Mouse (Mus musculus): ENCODE measurements around the gene Ascl2.

The Ascl2 gene

DNA sequence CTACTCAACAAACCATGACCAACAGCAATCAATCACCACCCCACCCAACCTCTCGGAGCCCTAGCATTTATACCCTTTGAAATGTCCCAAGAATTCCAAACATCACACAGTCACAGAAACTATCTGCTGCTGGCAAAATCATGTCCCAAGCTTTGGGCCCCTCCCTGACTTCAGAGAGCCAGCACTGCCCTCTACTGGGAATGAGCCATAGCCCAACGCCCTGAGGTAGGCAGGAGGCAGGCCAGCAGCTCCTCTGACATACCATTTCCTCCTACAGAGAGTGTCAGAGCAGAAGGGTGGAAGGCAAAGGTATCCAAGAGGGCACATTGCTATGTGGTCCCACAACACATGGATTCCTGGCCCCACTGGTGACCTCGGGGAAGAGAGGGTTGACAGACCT, 33.6 kb upstream of the Ascl2 start:
- no peak for DNase-seq (ENCODE audit: low read depth, low spot score)

DNA sequence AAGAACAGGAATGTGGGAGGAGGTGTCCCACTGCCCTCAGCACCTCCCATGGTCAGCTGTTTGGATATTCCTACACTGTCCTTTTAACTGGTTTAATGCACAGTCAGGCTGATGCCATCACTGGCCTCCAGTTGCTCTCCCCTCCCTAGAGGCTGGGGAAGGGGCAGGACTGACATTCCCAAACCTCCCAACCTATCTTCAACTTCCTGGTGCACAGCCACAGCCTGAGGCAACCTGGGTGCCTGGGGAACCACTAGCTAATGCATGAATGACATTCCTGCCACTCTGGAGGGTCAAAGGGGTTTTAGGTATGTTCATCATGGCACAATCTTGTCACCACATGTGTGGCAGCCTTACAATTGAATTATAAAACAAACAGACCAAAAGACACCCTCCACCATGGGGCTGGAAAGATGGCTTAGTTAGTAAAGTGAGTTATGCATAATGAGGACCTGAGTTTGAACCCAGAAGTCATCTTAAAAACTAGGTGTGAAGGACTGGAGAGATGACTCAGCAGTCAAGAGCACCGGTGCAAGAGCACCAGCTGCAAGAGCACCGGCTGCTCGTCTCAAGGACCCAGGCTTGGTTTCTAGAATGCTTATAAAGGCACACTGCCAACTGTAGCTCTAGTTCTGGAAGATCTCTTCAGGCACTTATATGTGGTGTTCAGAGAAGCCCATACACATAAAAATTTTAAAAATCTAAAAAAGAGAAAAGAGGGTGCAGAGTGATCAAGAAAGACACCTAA, 28.5 kb upstream of the Ascl2 start:
- DNase-seq (ENCODE audit: low read depth, low spot score) = no peak

DNA sequence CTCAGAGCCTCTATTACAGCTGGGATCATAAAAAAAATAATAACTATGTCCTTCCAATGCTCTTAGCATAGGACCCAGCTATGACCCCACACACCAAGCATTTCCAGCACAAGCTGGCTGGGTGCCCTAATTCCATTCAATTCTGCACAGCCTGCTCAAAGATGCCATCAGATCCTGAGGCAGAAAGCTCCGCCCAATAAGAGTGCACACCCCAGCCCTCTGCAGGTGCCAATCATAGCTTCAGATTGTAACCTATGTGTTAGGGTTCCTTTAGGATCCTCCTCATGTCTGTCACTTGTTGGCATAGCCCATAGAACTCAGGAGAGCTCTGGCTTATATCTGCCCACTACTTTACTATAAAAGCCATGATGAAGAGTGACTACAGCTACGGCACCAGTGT, 27.9 kb upstream of the Ascl2 start:
- DNase-seq (ENCODE audit: low read depth, low spot score) = no peak

DNA sequence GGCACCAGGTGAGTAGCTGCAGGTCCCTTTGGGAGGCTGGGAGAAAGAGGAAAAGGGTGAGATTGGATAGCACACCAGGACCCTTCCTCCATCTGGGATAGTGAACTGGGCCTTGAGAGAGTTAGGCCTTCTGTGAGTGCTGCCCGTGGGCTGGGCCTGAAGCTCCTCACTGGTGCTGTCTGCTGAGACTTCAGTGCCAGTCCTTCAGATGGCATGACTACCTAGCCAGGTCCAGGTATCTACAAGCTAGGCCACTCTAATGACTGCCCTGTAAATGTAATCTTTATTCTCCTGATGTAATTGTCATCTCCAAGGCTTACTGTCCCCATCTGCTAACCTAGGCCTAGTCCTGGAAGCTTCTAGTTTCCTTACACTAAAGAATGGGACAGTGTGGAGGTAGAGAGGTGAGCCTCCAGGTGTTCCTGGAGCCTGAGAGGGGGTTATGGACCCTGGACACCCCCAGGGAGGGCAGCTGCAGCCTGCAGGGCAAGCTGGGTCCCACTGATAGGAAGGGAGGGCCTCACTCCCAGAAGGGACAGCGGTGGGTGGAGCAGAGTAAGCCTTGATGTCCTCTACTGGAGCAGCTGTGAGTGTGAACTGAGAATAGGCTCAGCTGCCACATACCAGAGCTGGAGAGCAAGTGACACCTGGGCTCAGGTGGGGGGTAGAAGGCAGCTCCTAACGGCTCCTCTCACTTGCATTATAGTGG, 26.7 kb upstream of the Ascl2 start:
- no peak for DNase-seq (ENCODE audit: low read depth, low spot score)

DNA sequence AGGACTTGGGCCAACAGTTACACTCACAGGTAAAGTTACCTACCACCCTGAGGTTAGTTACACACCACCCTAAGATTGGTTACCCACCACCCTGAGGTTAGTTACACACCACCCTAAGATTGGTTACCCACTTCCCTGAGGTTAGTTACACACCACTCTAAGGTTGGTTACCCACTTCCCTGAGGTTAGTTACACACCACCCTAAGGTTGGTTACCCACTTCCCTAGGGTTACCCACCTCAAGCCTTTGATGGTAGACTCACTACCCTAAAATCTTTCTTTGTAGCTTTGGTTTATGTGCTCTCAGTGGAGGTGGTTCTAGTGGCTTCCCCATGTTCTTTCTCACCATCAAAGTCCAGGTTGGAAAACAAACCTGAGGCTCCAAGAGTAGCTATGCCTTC, 25.9 kb upstream of the Ascl2 start:
- no peak for DNase-seq (ENCODE audit: low read depth, low spot score)

DNA sequence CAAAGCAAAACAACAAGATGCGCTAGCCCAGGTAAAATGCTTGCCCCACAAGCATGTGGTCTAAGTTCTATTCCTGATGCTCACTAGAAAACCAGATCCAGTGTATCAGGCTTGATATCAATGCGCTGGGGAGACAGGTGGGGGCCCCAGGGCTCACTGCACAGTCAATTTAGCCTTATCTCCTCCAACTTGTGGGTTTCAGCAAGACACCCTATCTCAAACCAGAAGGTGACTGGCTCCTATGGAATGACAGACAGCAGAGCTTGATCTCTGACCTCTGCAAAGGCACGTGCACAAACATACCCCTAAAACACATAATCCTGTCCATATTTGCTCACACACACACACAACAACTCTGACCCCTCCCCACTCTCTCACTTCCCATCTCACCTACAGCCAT, 18.7 kb upstream of the Ascl2 start:
- DNase-seq (ENCODE audit: low read depth, low spot score) = no peak

DNA sequence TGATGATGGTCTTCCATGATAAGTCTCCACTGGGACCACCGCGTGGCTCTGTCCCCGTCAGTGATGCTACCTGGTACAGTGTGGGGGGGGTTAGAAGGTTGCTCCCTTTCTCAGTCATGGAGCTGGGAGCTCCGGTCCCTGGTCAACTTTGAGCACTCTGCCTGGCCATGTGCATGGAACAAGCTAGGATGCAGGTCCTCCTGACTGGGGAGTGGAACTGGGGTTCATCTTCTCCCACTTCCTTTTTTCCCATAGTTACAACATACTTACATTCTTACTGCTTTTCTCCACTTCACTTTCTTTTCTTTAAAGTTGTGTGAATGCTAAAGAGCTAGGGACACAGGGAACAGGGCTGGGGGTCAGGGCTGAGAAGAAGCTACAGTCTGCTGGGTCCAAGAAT, 16.1 kb upstream of the Ascl2 start:
- no peak for DNase-seq (ENCODE audit: low read depth, low spot score)

DNA sequence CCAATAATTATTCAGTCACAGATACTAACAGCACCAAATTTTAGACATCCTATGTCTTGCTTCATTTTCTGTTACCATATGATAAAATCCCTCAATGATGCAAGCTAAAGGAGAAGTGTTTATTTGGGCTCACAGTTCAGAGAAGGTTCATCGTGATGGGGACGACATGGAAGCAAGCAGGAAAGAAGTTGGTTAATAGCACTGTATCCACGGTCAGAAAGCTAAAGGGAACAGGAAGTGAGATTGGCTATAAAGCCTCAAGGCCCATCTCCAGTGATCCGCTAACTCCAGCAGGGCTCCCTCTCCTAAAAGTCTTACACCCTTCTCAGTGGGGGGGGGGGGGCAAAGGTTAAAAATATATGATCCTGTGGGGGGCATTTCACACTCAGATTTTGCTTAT, 12.8 kb upstream of the Ascl2 start:
- DNase-seq (ENCODE audit: low read depth, low spot score) = no peak

DNA sequence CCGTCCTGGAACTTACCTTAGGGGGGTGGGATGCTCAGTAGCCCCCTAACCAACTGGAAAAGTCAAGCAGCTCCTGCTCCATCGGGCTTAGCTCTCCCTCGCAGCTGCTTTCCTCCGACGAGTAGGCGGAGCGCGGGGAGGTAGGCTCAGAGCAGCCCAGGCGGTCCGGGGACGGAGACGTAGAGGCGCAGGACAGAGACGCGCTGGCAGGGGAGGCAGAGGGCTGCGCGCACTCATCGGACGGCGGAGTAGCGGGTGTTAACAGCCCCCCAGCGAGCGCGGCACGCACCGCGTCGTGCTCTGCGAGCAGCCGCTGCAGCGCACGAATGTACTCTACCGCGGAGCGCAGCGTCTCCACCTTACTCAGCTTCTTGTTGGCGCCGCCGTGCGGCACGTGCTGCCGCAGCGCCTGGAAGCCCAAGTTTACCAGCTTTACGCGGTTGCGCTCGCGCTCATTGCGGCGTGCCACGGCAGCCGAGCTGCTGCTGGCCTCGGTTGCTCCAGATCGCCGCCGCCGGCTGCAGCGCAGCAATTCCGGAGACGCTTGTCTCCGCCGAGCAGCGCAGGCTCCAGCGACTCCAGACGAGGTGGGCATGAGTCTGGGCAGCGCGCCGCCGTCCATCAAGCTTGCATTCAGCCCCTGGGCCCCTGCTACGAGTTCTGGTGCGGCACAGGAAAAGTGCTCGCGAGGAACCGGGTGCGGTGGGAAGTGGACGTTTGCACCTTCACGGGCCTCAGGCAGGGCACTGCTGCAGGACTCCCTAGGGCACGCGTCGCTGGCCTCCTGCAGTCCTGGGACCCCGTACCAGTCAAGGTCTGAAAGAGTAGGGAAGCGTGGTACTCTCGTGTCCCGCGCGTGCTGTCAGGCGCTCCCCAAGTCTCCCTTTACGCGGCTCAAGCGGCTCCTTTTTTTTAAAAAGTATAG, 918 bp downstream of the Ascl2 start:
- DNase-seq (ENCODE audit: low read depth, low spot score) = peak; percentile 79

DNA sequence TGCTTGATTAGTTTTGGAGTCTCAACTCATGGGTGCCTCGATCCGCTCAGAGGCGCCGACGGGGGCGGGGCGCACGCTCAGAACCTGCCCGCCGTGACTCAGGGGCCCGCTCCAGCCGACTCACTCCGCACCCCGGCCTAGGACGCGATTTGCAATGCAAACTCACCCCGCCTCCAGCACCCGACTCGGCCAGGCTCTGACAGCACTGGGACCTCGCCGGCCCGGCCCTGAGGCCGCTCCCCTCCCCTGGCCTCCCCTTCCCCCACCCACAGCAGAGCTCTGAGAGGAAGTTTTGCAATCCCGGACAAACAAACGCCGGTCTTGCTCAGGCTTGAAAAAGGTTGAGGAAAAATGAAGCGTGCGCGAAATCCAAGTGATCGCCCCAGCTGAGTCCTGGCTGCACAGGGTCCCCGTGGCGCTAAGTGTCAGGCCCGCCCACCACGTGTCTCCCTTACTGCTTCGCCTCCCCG, 1.6 kb downstream of the Ascl2 start:
- peak; percentile 6 for DNase-seq (ENCODE audit: low read depth, low spot score)

DNA sequence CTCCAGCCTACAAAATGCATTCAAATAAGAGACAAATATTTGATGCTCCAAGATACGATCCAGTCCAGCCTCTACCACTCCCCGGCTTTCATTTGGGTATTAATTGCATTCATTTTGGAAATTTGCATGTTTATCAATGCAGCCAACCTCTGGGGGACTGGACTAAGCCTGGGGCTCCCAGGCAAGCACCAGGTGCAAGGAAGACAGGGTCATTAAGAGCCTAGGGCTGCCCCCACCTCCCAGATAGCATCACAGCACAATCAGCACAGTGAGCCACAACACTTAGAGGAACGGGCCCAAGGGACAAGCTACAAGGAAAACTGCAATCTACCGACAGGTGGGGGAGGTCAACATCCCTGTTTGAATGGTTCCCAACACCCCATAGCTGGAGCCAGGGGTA, 9.3 kb downstream of the Ascl2 start:
- no peak for DNase-seq (ENCODE audit: low read depth, low spot score)

DNA sequence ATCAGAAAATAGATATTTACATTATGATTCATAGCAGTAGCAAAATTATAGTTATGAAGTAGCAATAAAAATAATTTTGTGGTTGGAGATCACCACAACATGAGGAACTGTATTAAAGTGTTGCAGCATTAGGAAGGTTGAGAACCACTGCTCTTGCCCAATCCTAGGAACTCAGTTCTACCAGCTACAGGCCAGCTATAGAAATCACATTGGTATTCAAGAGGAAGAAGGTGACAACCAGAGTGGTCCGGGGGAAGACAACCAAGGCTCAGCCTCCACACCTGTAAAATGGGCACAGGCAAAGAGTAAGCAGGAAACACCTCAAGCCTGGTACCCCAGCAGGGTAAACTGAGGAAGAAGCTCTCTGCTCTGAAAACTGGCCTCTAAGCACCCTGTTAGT, 10.2 kb downstream of the Ascl2 start:
- no peak for DNase-seq (ENCODE audit: low read depth, low spot score)

DNA sequence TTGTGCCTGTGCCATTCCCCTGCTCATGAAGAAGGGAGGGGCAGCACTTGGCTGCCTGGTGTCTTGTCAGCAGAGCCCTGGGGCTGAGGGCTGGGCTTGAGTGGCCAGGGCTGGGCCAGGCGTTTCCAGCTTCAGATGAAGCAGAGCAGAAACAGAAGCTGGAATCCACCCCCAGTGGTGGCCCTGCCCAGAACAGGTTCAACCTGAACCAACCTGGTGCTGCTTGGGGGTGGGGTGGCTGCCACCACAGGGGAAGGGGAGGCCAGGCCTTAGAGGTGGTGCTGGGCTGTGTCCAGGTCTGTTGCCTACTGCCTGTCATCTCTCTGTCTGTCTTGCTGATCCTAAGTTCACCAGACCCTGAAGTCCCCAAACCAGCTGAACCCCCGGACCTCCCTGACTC, 13.0 kb downstream of the Ascl2 start:
- no peak for DNase-seq (ENCODE audit: low read depth, low spot score)

DNA sequence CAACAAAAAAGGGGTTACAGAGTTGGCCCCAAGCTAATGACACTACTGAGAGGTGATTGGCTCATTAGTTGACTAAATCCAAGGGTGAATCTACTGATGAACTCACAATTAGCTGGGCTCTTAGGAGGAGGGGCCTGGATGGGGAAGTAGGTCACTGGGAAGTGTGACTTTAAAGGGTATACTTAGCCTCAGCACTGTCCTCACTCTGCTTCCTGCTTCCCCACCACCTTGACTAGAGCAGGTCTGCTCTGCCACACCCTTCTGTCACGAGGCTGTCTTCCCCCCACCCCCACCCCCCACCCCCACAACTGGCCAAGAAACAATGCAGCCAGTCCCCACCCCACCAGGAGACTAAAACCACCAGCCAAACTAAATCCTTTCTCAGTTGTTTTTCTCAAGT, 19.5 kb downstream of the Ascl2 start:
- DNase-seq (ENCODE audit: low read depth, low spot score) = no peak

DNA sequence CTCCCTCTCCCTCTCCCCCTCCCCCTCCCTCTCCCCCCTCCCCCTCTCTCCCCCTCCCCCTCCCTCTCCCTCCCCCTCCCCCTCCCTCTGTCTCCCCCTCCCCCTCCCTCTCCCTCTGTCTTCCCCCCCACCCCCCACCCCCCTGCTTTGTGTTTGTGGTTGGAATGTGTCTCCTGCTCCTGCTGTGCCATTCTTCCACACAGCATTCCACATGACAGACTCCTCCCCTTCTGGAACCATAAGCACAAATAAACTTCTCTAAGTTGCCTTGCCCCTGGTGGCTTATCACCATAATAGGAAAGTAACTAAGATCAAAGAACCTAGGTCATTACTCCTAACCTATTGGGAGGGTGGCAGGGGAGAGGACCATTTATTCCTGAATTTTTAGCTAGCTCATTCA, 31.4 kb downstream of the Ascl2 start:
- DNase-seq (ENCODE audit: low read depth, low spot score) = peak; percentile 30

DNA sequence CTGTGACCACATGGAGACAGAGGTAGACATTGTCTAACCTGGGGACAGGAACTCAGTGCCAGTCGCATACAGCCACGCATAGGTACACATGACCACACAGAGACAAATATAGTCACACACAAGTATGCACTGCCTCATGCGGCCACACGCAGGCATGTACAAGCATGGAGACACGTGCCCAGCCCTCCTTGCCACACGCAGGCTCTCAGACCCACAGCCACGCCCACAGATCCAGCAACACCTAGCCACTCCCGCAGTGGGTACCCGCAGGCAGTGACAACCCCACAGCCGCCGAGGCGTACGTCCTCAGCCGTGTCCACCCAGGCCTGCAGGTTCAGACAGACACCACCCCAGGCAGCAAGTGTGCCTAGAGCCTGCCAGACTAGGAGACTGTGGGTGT, 33.4 kb downstream of the Ascl2 start:
- no peak for DNase-seq (ENCODE audit: low read depth, low spot score)

DNA sequence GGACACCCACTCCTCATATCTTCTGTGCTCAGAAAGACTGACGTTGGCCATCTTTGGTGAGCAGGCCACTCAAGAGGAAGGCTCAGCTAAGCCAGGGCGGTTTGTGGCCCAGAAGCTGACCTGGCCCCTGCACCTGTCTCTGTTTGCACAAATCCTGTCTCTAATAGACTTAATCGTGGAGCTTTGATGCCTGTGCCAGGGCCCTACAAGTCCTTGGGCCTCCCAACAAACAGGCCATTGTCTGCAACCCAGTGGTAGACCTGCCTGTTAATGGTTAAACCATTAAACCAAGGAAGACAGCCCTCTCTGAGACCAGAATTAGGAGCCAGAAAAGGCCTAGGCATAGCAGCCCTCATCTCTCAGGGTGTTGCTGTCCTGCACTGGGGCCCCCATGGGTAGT, 36.6 kb downstream of the Ascl2 start:
- DNase-seq (ENCODE audit: low read depth, low spot score) = no peak

DNA sequence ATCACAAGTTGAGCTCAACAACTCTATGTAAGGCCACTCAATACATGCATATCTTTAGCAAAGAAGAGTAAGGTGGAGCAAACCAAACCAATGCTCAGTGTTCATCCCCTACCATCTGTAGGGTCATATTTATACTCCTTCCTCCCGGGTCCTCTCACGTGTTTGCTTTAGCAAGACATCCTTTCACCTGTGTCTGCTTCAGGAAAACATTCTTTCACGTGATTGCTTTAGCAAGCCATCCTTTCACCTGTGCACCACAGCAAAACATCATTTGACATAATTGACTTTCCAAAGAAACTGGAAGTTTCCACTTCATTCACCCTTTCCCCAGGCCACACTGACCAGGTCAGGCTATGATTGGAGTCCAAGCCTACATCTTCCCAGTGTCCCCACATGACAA, 38.0 kb downstream of the Ascl2 start, which contains the start of gene Th:
Th (minus strand) TSS at position 101 of the 400 bp plus-strand sequence.
- no peak for DNase-seq (ENCODE audit: low read depth, low spot score)

DNA sequence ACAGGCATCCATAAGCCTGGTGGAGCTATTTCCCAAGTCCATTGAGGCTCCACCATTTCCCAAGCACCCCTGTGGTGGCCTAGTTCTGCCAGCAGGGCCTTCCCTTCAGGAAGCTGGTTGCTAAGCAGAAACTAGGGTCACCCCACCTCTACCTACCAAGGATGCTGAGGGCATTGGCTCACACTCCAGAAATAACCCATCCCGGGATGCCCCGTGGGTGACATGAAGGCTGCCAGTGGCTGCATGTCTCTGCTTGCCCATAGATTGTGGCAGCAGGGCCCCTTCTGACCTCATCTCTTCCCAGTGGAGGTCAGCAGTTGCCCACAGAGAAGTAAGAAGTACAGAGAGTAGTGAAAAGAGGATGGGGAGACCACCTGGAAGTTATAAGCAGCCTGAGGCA, 39.5 kb downstream of the Ascl2 start:
- no peak for DNase-seq (ENCODE audit: low read depth, low spot score)

DNA sequence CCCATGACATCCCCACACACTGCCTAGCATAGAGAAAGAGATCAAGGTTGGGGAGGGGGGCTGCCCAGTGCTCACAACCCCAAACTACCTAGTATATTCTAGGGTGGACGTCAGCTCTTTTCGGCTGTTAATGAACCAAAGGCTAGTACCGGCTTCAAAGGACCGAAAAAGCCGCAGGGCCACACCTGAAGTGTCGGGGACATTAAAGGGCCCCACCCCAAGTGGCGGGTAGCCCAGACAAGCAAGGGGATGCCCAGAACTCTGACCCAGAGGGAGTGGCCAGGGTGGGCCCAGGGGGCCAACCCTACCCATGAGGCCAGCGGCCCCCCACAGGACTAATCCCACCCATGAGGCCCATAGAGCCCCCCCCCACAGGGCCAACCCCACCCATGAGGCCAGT, 41.8 kb downstream of the Ascl2 start:
- DNase-seq (ENCODE audit: low read depth, low spot score) = no peak

DNA sequence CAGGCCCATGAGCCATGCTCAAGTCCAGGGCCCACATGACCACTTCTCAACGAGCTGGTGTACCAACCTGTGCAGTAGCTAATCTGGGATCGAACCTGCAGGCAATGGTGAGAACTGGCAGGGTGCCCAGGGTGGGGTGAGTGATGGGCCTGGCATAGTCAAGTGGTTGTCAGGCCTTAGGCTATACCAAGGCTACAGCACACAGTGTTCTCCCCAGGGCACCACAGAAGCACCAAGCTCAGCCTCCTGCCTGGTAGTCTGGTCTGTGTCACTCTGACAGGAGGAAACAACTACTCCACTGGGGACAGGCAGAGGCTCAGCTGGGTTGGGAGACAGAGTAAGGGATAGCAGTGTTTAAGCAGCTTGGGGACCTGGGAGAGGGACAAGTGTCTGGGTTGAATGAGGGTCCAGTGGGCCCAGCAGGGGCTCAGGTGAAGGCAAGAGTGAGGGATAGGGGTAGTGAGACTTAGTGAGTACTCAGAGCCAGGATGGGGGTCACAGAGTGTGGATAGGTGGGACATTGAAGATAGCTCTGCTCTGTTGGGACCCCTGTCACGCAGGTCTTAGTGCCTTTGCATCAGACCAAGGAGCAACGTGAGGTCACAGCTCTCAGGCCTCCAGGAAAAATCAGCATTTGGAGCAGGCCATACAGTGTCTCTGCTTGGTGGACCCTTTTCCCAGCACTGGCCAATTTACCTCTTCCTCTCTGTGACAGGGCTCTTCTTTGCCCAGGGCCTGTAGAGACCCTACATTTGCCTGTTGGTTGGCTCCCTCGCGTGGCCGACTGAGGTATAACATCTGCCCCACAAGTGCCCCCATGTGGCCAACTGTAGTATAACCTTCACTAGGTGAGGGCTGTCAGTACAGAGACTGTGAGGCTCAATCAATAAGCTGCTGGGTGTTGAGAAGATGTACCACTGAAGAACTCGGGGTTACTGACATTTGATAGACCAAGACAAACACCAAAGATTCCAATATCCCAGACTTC, 50.1 kb downstream of the Ascl2 start:
- DNase-seq (ENCODE audit: low read depth, low spot score) = peak; percentile 83

All from mesoderm, embryonic 11.5 days (tissue).